Mouse (Mus musculus) retina, embryonic 14.5 days (tissue): ENCODE measurements around the gene Sik2.
A peak's percentile ranks its signal among the peaks of the same experiment; 100 is the strongest.

ENCODE experiments used
- DNase-seq: peaks from one replicate; pipeline ENCODE4 v3.0.0-alpha.2; 2015; ENCODE audit warnings: low spot score

The Sik2 gene

DNA sequence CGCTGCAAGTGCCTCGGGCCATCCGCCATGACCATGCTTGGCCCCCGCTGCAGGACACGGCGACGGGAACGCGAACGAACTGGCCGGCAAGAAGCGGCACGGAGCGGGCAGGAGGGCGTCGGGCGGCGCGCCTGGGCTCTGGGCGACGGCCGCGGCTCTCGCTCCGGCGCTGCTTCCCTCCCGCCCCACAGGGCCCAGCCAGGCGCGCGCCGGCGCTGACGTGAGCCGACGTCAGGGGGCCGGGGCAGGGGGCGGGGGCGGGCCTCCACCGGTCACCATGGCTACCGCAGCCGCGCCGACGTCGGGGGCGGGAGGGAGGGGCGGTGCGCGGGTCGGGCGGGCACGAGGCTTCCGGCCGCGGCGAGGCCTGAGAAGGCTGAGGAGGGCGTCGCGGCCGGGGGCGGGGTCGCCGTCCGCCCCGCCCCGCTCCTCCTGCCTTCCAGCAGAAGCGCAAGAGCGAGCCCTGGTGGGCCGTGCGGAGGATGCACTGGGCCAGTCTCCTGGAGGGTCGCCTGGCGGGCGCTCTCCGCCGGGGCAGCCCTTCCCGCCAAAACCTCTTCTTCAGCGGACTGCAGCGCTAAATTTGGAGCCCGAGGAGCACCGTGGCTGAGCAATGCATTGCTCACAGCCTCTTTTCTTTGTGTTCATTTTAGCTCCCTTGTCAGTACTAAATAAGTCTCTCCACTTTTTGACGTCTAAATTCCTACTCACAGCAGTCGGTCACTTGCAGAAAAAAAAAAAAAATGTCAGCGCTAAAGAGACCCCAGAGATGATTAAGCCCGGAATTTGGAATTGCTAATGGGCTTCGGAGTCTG is at the start of gene Sik2:
TSS of gene Sik2 (minus strand) at position 233 of the 815 bp plus-strand sequence.
- DNase-seq: peak; percentile 96

DNA sequence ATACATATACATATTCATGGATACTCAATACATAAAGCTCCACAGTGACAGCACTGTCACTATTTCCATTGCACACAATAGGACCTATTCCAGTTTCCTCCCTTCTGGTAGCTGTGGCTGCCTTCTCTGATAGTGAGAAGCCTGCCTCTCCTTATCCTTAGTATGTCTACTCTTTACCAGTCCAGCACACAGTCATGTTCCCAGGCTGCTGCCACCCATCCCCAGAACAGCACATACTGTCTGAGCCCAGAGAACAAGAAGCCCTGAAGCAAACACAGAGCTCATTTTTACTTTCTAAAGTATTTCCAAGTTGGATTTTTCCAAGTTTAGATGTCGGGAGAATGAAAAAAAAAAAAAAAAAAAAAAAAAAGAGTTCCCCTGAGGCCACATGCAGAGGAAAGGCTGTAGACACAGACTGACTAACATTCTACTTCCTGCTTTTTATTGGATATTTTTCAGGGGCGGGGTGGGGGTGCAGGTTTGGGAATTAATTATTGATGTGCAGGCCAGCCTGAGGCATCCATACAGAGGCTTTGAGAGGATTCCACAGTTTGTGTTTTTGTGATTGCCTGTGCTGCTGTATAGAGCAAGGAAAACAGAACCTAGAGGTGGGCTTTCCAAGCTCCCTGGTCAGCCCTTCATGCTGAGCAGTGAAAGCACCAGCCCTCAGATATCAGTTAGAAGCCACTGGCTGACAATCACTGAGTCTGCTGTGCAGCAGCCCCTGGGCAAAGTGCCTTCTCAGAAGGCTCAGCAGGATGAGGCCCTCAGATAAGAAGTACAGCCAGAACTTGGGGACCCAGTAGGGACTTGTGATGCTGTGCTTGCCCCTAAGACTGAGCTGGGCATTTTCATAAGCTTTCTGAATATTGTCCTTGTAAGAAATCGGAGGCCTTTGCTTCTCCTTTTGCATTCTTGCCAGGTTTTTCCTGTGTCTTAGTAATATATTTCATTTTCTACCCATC is 47.8 kb upstream of the Sik2 start:
- no peak for DNase-seq

DNA sequence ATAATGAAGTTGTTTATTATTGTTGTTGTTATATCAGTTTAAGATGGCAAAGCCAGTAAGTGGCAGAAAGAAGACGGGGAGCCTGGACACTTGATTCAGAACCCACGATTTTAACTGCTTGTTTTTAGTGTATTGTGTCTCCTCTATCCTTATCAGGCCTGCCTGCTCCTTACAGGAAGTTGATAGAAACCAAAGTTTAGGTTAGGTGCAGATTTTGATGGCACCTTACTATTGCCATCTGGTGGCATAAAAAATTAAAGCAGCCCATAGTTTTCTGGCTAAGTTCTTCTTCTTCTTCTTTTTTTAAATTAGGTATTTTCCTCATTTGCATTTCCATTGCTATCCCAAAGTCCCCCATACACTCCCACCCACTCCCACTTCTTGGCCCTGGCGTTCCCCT is 43.3 kb upstream of the Sik2 start:
- peak; percentile 37 for DNase-seq

DNA sequence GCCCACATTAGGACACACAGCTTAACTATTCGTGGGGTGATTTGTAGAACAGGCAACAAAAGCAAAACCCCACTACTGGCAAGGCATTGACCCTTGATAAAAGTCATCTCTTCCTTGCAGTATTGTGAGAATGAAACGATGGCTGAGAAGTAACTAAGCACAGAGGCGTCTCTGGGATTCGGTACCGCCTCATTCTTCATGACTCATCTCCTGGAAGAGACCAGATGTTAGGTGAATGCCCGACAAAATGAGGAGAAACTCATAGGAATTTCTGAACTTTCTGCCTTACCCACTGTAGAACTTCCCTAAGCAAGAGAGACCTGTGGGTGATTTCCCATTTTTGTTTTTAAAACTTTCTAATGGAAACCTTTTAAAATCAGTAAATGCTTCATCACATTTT is 33.3 kb upstream of the Sik2 start:
- no peak for DNase-seq

DNA sequence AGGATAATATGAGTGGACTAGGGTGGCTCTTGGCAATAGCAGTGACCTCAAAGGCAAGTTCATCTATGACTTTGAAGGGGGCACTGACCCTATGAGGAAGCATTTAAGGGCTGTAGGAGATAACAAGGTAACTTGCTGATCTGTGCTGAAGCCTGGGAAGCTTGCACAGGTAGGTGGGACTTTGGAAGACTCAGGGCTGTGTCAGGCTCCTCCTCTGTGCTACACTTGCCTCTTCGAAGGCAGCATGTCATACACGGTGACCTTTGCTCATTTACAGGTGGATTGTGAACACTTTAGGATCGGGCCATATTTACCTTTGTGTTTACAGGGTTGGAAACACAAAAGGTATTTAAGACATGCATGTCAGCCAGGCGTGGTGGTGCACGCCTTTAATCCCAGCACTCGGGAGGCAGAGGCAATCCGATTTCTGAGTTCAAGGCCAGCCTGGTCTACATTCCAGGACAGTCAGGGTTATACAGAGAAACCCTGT is 32.7 kb upstream of the Sik2 start:
- no peak for DNase-seq

DNA sequence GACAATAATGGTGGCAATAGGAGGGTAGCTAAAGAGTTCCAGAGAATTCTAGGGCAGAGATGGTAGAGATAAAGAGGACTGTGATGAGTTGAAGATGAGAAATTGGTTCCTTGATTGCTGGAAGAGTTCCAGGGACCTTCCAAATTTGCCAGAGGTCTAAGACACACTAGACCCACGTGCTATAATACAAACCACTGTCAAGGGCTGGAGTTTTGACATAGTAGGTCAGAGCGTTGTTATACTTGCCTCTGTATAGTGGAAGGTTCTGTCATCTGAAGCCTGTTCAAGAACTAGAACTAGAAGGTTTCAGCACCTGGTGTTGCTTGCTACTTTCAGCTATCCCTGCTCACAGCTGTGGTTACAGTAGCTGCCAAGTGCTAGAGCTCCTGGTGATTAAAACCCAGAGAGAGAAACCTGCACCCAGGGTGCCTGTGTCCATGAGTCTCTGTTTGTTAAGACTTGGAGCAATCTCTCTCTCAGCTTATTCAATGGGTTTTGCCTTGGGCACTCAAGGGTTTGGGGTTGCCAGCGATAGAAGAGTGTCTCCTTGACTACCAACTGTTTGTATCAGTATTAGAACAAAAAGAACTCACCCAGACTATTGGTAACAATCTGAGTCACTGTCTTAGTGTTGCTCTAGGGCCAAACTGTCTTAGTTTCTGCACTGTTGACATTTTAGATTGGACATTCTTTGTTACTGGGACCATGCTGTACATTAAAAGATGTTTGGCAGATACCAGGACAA is 24.1 kb upstream of the Sik2 start:
- no peak for DNase-seq

DNA sequence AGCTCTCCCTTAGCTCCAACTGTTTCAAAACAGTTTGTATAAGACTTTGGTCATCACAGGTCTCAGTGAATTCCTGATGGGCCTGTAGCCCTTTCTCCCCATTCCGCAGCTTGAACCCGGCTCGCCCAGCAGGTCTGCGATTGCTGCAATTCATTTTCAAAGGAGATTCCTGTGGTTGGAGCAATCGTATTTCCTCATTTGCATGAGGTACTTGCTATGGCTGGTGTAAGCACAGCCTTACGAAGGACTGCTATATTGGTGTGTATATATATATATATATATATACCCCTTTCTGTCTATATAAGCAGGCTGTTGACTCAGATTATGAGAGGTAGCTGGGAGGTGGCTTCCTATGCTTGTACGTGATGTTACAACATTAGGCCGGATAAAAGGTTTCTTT is 23.4 kb upstream of the Sik2 start:
- DNase-seq: no peak

DNA sequence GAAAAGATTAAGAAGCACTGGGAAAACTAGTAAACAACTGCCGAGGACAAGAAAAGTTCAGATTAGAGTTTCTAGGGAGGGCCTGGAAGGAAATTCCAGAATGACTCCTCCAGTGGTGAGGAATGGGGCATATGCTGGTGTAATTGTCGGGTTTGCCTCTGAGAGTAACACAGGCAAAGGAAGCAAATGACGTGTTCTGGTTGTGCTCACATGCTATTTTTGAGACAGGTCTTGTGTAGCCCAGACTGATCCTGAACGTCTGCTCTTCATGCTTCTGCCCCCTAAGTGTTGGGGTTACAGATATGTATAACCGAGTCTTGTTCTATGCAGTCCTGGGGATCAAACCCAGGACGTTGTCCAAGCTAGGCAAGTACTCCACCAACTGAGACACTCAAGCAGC is 22.7 kb upstream of the Sik2 start:
- no peak for DNase-seq

DNA sequence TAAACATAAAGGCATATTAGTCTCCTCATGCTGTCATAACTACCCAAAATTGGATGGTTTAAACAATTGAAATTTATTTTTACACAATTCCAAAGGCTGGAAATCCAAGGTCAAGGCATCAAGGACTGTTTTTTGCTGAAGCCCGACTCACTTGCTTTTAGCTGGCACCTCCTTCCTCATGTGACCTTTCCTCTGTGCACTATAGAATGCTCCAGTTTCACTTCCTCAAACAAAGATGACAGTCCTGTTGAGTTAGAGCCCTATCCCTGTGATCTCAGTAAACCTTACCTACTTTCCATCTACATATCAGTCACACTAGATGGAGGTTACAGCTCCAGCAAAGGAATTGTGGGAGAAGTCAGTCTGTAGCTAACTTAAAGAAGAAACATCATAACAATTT is 21.3 kb upstream of the Sik2 start:
- DNase-seq: no peak

DNA sequence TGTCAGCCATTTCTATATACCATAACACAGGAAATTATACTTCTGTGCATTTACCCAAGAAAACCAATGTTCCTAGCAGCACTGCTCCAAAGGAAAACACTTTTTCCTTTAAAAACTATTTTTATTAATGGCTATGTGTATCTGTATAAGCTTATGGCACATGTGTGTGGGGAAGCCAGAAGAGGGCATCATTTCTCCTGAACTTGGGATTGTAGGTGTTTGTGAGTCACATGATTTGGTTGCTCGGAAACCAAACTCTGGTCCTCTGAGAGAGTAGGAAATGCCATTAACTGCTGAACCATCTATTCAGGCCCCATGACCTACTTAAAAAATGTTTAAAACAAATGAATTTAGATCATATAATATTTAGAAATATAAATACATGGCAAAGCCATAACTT is 18.1 kb upstream of the Sik2 start:
- DNase-seq: peak; percentile 16

DNA sequence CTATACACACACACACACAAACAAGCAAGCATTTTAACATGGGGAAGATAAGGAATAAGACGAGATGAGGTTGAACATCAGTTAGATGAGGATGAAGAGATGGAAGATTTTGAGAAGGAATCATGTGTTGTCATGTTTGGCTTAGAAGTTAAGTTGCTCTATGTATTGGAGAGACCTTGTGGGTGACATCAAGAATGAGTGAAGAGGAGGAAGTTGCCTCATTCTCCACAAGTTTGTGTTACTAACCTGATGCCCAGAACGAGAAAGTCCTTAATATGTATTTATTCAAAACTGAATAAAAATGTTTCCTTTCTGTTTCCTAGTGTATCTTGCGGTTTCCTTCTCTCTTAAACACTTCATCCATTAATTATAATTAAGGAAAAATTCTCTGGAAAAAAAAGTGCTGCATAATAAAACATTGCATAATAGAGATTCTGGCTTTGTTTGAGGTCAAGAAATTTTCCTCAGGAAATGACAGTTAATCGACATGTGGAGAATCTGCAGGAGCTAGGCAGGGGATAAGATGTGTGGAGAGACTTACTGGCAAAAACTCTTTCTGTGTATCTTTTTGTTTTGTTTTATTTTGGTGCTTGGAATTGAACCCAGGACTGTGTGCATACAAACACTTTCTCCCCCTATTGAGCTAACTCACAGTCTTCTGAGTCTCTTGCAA is 12.4 kb upstream of the Sik2 start:
- no peak for DNase-seq

DNA sequence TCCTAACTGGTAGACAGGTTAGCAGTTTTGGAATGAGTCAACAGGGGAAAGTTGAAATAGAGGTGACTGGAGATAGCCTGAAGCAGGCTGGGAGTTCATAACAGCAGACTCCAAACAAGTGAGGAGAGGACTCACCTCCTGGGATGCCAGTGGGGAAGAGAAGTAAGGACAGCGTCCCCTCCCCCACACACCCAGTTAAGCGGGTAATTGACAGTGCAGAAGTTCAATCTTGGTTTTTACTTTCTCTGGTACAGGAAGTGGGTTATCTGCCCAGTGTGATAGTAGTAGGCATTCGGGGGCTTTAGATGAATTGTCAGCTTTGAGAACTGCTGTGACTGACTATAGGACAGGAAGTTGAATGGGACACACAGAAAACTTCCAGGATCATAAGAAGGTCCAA is 11.5 kb upstream of the Sik2 start:
- DNase-seq: no peak

DNA sequence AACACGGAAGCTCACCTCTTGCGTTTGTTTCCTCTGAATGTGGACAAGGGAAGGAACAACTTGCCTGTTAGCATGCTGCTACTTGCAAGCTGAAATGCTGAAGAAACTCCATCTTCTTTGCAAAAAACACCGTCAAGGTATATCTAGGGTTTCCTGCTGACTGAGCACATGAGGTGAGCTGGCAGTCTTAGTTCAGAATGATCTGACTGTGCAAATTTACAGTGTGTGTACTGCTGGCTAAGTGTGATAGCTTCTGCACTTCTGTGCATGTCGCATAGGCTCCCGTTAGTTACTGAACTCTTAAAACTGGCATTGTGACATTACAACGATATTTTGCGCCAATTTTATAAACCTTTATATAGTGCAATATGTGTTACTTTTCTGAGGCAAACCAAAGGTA is 10.8 kb upstream of the Sik2 start:
- DNase-seq: no peak

DNA sequence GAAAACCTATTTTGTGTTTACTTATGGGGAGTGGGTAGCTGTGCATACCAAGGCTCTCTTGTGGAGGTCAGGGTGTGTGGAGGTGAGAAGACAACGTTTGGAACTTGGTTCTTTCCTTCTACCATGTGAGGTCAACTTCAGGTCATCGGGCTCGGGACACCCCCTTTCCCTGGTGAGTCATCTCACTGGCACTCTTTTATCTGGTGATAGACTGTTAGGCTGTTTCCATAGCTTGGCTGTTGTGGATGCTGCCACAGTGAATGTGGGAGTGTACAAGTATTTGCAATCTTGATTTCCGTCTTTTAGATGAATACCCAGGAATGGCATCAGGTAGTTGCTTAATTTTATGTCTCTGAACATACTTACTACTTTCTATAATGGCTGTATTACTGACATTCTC is 6.9 kb upstream of the Sik2 start:
- no peak for DNase-seq

DNA sequence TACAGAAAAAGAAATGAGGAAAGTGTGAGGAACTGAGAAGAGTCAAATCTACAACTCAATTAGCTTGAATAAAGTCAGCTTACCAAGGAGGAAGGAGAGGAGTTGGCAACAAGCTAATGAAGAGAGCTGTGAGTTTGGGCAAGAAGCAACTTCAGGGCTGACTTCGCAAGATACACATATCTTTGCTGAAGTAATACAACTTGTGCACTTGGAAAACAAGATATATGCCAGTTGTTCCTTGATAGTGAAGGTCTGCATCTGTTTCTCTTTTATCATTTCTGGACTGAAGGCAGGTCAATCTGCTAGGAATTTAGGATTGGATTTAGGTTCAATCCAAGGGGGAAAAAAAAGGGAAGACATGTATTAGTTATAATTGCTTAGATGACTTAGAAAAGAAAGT is 4.8 kb upstream of the Sik2 start:
- no peak for DNase-seq

DNA sequence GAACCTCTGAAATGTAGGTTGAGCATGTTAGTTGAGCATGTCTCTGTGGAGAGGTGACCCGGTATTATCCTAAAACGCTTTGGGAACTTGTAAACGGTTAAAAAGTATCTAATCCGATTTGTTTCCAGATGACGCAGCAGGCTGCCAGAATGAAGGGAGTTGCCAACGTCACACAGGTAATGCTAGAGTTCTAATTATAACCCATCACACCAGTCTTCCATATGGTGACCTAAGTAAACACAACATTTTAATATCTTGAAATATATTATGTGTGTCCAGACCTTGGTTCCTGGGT is 730 bp upstream of the Sik2 start:
- DNase-seq: no peak

DNA sequence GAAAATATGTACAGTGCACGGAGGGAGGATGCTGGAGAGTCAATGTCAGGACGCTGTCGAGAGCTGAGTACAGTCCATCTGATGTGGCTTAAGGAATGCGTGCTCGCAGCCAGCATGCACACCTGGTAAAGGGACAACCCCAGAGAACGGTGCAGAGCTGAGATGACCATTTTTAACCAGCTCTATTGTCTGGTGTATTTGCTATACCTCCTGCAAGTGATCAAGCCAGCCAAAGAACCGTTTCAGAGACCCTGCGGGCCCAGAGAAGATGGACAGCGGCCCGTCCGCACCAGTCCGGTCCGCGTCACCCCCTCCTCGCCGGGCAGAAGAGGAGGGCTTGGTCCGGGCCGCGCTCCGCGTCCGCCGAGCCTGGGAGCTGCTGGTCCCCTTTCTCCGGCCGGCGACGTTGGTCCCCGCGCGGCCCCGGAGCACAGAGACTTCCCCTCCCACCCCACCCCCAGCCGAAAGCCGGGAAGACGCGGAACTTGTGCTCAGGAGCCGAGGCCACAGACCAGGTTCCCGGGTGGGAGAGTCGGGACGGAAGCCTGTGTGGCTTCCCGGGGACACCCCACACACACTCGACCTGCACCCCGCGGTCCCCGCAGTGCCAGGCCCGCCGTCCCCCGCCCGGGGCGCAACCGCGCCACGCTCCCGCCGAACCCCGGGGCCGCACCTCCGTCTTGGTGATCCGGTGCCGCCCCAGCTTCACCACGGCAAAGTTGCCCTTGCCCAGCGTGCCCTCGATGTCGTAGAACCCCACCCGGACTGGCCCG is 619 bp downstream of the Sik2 start:
- DNase-seq: peak; percentile 45

DNA sequence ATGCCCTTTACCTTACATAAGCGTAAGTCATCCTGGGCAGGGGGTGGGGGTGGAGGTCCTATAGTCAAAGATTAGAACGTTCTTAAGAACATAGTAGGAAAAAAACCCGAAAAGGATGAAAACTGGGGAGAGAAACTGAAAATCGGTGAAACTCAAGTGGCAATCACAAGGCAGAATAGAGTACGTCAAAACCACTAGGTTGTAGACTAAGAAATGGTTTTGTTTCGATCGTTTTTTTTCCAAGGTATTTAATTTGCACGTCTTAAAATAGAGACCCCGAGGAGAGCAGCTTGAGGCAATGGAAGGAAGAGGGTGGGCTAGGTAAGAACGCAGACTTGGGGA is 1.2 kb downstream of the Sik2 start:
- DNase-seq: no peak

DNA sequence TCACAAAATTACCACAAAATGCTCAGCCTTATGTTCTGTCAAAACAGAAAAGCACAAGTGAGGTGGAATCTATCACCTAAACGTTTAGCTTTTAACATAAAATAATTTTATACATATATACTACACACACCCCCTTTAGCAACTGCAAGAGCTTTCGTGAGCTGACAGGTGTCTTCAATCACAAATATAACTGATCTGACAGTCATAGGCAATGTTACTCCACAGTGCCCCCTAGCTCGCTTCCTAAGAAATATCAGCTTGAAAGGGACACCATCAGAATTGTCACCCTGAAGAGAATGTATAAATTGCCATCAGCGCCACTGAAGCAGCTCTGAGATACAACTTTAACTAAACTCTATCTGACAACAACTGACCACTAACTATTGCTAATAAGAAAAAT is 2.0 kb downstream of the Sik2 start:
- DNase-seq: peak; percentile 90

DNA sequence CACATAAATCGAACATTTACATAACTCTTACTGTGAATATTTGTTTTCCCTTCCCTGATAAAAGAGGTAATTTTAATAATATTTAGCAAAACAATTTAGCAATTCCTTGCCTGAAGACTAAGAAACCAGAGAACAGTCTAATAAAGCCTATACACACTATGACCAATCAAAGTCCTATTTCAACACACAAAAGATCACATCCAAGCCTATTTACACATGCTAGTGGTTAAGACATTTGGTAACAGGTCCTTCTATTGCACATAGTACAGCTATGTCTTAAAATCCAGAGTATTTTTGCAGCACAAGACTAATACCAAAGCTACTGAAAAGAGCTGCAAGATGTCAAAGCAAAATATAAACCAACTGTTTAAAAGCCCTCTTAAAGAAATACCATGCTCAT is 4.8 kb downstream of the Sik2 start:
- DNase-seq: no peak

DNA sequence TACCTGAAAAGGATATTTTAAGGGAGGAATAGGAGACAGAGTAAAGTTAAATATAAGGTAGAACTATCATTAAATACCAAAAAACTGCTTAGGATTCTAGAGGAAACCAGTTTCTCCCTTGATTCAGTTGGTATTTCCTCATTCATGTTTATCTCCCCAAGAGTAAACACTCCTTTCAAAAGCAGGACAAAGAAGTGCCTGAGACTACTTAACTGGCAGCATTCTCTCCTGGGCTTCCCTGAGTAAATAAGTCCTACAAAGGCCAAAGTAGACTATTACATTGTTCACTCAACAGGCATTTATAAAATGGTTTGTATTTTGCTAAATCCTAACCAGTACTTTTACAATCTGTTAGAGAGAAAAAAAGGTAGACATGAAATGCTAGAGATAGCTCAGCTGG is 22.2 kb downstream of the Sik2 start:
- DNase-seq: no peak
